Mouse (Mus musculus): ENCODE measurements at regions not wholly inside any gene's neighbourhood (a gene's known extent, or its start where the extent isn't known, plus 50 kb on each side); places are given as distances from the start of the nearest gene placed in this dataset.

- Histone ChIP-seq H3K9me3 (ENCODE audit: control insufficient read depth, low read length) (no peaks in the 10 kb centered on the region), H3K27me3 (ENCODE audit: control insufficient read depth, insufficient read depth, low read length) (no peaks in the 10 kb centered on the region), H3K9ac (ENCODE audit: low read depth, low read length) (no peak overlapping the region), H3K4me1 (replicated peaks; ENCODE audit: control insufficient read depth, insufficient read depth, low read length) (no peaks in the 10 kb centered on the region), H3K36me3 (ENCODE audit: control insufficient read depth, insufficient read depth, low read length) (no peaks in the 10 kb centered on the region), H3K27ac (ENCODE audit: low read depth, low read length) (no peak overlapping the region), H3K4me3 (ENCODE audit: low read depth, low read length) (no peak overlapping the region), H3K4me2 (replicated peaks; ENCODE audit: low read depth, low read length) (no peak overlapping the region)
- WGBS = 84% methylated on average over 5 of the region's 5 CpGs
- ATAC-seq (ENCODE audit: low FRiP score) (no peak), DNase-seq (ENCODE audit: low spot score) (no peak)
Observed at GRCm38 (mm10) chr4:55699161-55699560, 166.9 kb upstream of the Klf4 start.

GRCm38 (mm10) chr4:55697108-55697507 is 164.8 kb upstream of the Klf4 start:
- WGBS = 64% methylated on average over 12 of the region's 12 CpGs
- no peaks in the 10 kb centered on the region for H3K4me1 ChIP-seq (replicated peaks; ENCODE audit: control insufficient read depth, insufficient read depth, low read length)
- no peak overlapping the region for H3K27ac ChIP-seq (ENCODE audit: low read depth, low read length)
- no peak overlapping the region for H3K4me2 ChIP-seq (replicated peaks; ENCODE audit: low read depth, low read length)
- H3K9ac ChIP-seq (ENCODE audit: low read depth, low read length) = no peak overlapping the region
- no peak overlapping the region for H3K4me3 ChIP-seq (ENCODE audit: low read depth, low read length)
- DNase-seq (ENCODE audit: low spot score) (no peak), ATAC-seq (ENCODE audit: low FRiP score) (no peak)
- no peaks in the 10 kb centered on the region for H3K36me3 ChIP-seq (ENCODE audit: control insufficient read depth, insufficient read depth, low read length)
- no peaks in the 10 kb centered on the region for H3K27me3 ChIP-seq (ENCODE audit: control insufficient read depth, insufficient read depth, low read length)
- no peaks in the 10 kb centered on the region for H3K9me3 ChIP-seq (ENCODE audit: control insufficient read depth, low read length)

- DNase-seq (ENCODE audit: low spot score) (no peak), ATAC-seq (ENCODE audit: low FRiP score) (no peak)
- 63% methylated on average over 1 of the region's 1 CpGs for WGBS
- Histone ChIP-seq H3K9ac (ENCODE audit: low read depth, low read length) (no peak overlapping the region), H3K4me3 (ENCODE audit: low read depth, low read length) (no peak overlapping the region), H3K36me3 (ENCODE audit: control insufficient read depth, insufficient read depth, low read length) (no peaks in the 10 kb centered on the region), H3K4me2 (replicated peaks; ENCODE audit: low read depth, low read length) (no peak overlapping the region), H3K4me1 (replicated peaks; ENCODE audit: control insufficient read depth, insufficient read depth, low read length) (no peaks in the 10 kb centered on the region), H3K27me3 (ENCODE audit: control insufficient read depth, insufficient read depth, low read length) (no peaks in the 10 kb centered on the region), H3K9me3 (ENCODE audit: control insufficient read depth, low read length) (no peaks in the 10 kb centered on the region), H3K27ac (ENCODE audit: low read depth, low read length) (no peak overlapping the region)
Observed at GRCm38 (mm10) chr4:55696428-55696827, 164.2 kb upstream of the Klf4 start.

- ATAC-seq (ENCODE audit: low FRiP score) (no peak), DNase-seq (ENCODE audit: low spot score) (no peak)
- H3K36me3 ChIP-seq (ENCODE audit: control insufficient read depth, insufficient read depth, low read length) = no peaks in the 10 kb centered on the region
- no peaks in the 10 kb centered on the region for H3K9me3 ChIP-seq (ENCODE audit: control insufficient read depth, low read length)
- no peak overlapping the region for H3K9ac ChIP-seq (ENCODE audit: low read depth, low read length)
- no peak overlapping the region for H3K4me3 ChIP-seq (ENCODE audit: low read depth, low read length)
- WGBS = 100% methylated on average over 1 of the region's 1 CpGs
- H3K4me1 ChIP-seq (replicated peaks; ENCODE audit: control insufficient read depth, insufficient read depth, low read length) = no peaks in the 10 kb centered on the region
- H3K27ac ChIP-seq (ENCODE audit: low read depth, low read length) = no peak overlapping the region
- no peak overlapping the region for H3K4me2 ChIP-seq (replicated peaks; ENCODE audit: low read depth, low read length)
- no peaks in the 10 kb centered on the region for H3K27me3 ChIP-seq (ENCODE audit: control insufficient read depth, insufficient read depth, low read length)
Observed at GRCm38 (mm10) chr4:55695246-55695645, 163.0 kb upstream of the Klf4 start.

GRCm38 (mm10) chr4:55689479-55689878 is 157.2 kb upstream of the Klf4 start:
- no peaks in the 10 kb centered on the region for H3K27me3 ChIP-seq (ENCODE audit: control insufficient read depth, insufficient read depth, low read length)
- H3K9ac ChIP-seq (ENCODE audit: low read depth, low read length) = no peak overlapping the region
- WGBS = 93% methylated on average over 1 of the region's 1 CpGs
- no peaks in the 10 kb centered on the region for H3K9me3 ChIP-seq (ENCODE audit: control insufficient read depth, low read length)
- no peak for DNase-seq (ENCODE audit: low spot score)
- H3K4me2 ChIP-seq (replicated peaks; ENCODE audit: low read depth, low read length) = no peak overlapping the region
- no peaks in the 10 kb centered on the region for H3K36me3 ChIP-seq (ENCODE audit: control insufficient read depth, insufficient read depth, low read length)
- no peak overlapping the region for H3K4me3 ChIP-seq (ENCODE audit: low read depth, low read length)
- H3K27ac ChIP-seq (ENCODE audit: low read depth, low read length) = no peak overlapping the region
- ATAC-seq (ENCODE audit: low FRiP score) = no peak
- no peaks in the 10 kb centered on the region for H3K4me1 ChIP-seq (replicated peaks; ENCODE audit: control insufficient read depth, insufficient read depth, low read length)

- Histone ChIP-seq H3K4me3 (ENCODE audit: low read depth, low read length) (no peak overlapping the region), H3K36me3 (ENCODE audit: control insufficient read depth, insufficient read depth, low read length) (no peaks in the 10 kb centered on the region), H3K4me1 (replicated peaks; ENCODE audit: control insufficient read depth, insufficient read depth, low read length) (no peaks in the 10 kb centered on the region), H3K27ac (ENCODE audit: low read depth, low read length) (no peak overlapping the region), H3K27me3 (ENCODE audit: control insufficient read depth, insufficient read depth, low read length) (no peaks in the 10 kb centered on the region), H3K9me3 (ENCODE audit: control insufficient read depth, low read length) (no peaks in the 10 kb centered on the region), H3K9ac (ENCODE audit: low read depth, low read length) (no peak overlapping the region), H3K4me2 (replicated peaks; ENCODE audit: low read depth, low read length) (no peak overlapping the region)
- 94% methylated on average over 3 of the region's 3 CpGs for WGBS
- no peak for ATAC-seq (ENCODE audit: low FRiP score)
- DNase-seq (ENCODE audit: low spot score) = no peak
Observed at GRCm38 (mm10) chr4:55686771-55687170, 154.5 kb upstream of the Klf4 start.

- ATAC-seq (ENCODE audit: low FRiP score) (no peak), DNase-seq (ENCODE audit: low spot score) (no peak)
- no peaks in the 10 kb centered on the region for H3K27me3 ChIP-seq (ENCODE audit: control insufficient read depth, insufficient read depth, low read length)
- H3K36me3 ChIP-seq (ENCODE audit: control insufficient read depth, insufficient read depth, low read length) = no peaks in the 10 kb centered on the region
- no peaks in the 10 kb centered on the region for H3K9me3 ChIP-seq (ENCODE audit: control insufficient read depth, low read length)
- H3K4me3 ChIP-seq (ENCODE audit: low read depth, low read length) = no peak overlapping the region
- 65% methylated on average over 6 of the region's 6 CpGs for whole genome bisulfite sequencing
- H3K4me2 ChIP-seq (replicated peaks; ENCODE audit: low read depth, low read length) = no peak overlapping the region
- H3K9ac ChIP-seq (ENCODE audit: low read depth, low read length) = no peak overlapping the region
- H3K4me1 ChIP-seq (replicated peaks; ENCODE audit: control insufficient read depth, insufficient read depth, low read length) = no peaks in the 10 kb centered on the region
- H3K27ac ChIP-seq (ENCODE audit: low read depth, low read length) = no peak overlapping the region
Observed at GRCm38 (mm10) chr4:55672288-55672687, 140.0 kb upstream of the Klf4 start.

- DNase-seq (ENCODE audit: low spot score) (no peak), ATAC-seq (ENCODE audit: low FRiP score) (no peak)
- Histone ChIP-seq H3K36me3 (ENCODE audit: control insufficient read depth, insufficient read depth, low read length) (no peaks in the 10 kb centered on the region), H3K4me1 (replicated peaks; ENCODE audit: control insufficient read depth, insufficient read depth, low read length) (no peaks in the 10 kb centered on the region), H3K4me2 (replicated peaks; ENCODE audit: low read depth, low read length) (no peak overlapping the region), H3K4me3 (ENCODE audit: low read depth, low read length) (no peak overlapping the region), H3K27me3 (ENCODE audit: control insufficient read depth, insufficient read depth, low read length) (no peaks in the 10 kb centered on the region), H3K9ac (ENCODE audit: low read depth, low read length) (no peak overlapping the region), H3K27ac (ENCODE audit: low read depth, low read length) (no peak overlapping the region), H3K9me3 (ENCODE audit: control insufficient read depth, low read length) (no peaks in the 10 kb centered on the region)
- WGBS = 80% methylated on average over 4 of the region's 4 CpGs
Observed at GRCm38 (mm10) chr4:55670258-55670657, 138.0 kb upstream of the Klf4 start.

- Histone ChIP-seq H3K4me1 (replicated peaks; ENCODE audit: control insufficient read depth, insufficient read depth, low read length) (no peaks in the 10 kb centered on the region), H3K4me3 (ENCODE audit: low read depth, low read length) (no peak overlapping the region), H3K27me3 (ENCODE audit: control insufficient read depth, insufficient read depth, low read length) (no peaks in the 10 kb centered on the region), H3K9ac (ENCODE audit: low read depth, low read length) (no peak overlapping the region), H3K4me2 (replicated peaks; ENCODE audit: low read depth, low read length) (no peak overlapping the region), H3K9me3 (ENCODE audit: control insufficient read depth, low read length) (no peaks in the 10 kb centered on the region), H3K27ac (ENCODE audit: low read depth, low read length) (no peak overlapping the region), H3K36me3 (ENCODE audit: control insufficient read depth, insufficient read depth, low read length) (no peaks in the 10 kb centered on the region)
- ATAC-seq (ENCODE audit: low FRiP score) = no peak
- DNase-seq (ENCODE audit: low spot score) = no peak
- 86% methylated on average over 4 of the region's 4 CpGs for WGBS
Observed at GRCm38 (mm10) chr4:55664822-55665221, 132.6 kb upstream of the Klf4 start.
